Mouse (Mus musculus) kidney, embryonic 14.5 days (tissue): Measurements from ENCODE around the gene Smco4. TPM values are rescaled to one million over a fixed set of nuclear protein-coding genes. Genes with fewer than 3 reads are reported as not detected.

Experiments used
- ATAC-seq: fragments of 200-750 bp; cut with Nextera tagmentation; 2 replicates; pipeline ENCODE4 v1.8.0; 2017; ENCODE audit warnings: moderate number of reproducible peaks, mild to moderate bottlenecking, moderate TSS enrichment, moderate library complexity; ENCODE audit not compliant: low FRiP score, low TSS enrichment
- H3K27ac ChIP-seq: fragments of 300-500 bp; sonication (generic); 2 replicates; pipeline ENCODE4 v1.5.1; 2014; ENCODE audit warnings: low read depth, mild to moderate bottlenecking, low read length, moderate library complexity, mixed read lengths
- H3K27me3 ChIP-seq: fragments of 300-500 bp; sonication (generic); 2 replicates; pipeline ENCODE4 v1.6.1; 2014; ENCODE audit warnings: mild to moderate bottlenecking, low read length; ENCODE audit not compliant: control insufficient read depth, insufficient read depth
- H3K36me3 ChIP-seq: fragments of 300-500 bp; sonication (generic); 2 replicates; pipeline ENCODE4 v1.6.1; 2014; ENCODE audit warnings: low read length, mixed read lengths; ENCODE audit not compliant: control insufficient read depth, insufficient read depth
- H3K4me1 ChIP-seq: fragments of 300-500 bp; sonication (generic); 2 replicates; pipeline ENCODE4 v1.6.1; 2014; ENCODE audit warnings: low read length, mixed read lengths; ENCODE audit not compliant: control insufficient read depth, insufficient read depth
- H3K4me2 ChIP-seq: fragments of 300-500 bp; sonication (generic); replicated peaks from 2 replicates; pipeline ENCODE4 v1.6.1; 2014; ENCODE audit warnings: low read depth, mild to moderate bottlenecking, low read length
- H3K4me3 ChIP-seq: fragments of 300-500 bp; sonication (generic); 2 replicates; pipeline ENCODE4 v1.5.1; 2014; ENCODE audit warnings: mild to moderate bottlenecking, low read length
- H3K9ac ChIP-seq: fragments of 300-500 bp; sonication (generic); 2 replicates; pipeline ENCODE4 v1.6.1; 2014; ENCODE audit warnings: low read depth, mild to moderate bottlenecking, low read length, moderate library complexity
- H3K9me3 ChIP-seq: fragments of 300-500 bp; sonication (generic); 2 replicates; pipeline ENCODE4 v1.6.1; 2016; ENCODE audit warnings: low read length; ENCODE audit not compliant: control insufficient read depth
- WGBS: fragments of 180-500 bp; shearing (Covaris S2); extraction: QIAGEN DNeasy Blood & Tissue Kit; methylation state at CpG from one replicate; pipeline ENCODE4 v1.1.7; 2014; 5-methylcytosine and 5-hydroxymethylcytosine counted together
- polyA plus RNA-seq: library from polyadenylated mRNA; unstranded; fragments of >200 nt; fragmentation: Nextera tagmentation; extraction: Ambion mirVana; gene quantifications from 2 replicates; pipeline ENCODE4 v1.2.1, GENCODE M21; 2014

Gene Smco4
- polyA plus RNA-seq, 1 experiment from 2014 or later, result 7.0 TPM

DNA sequence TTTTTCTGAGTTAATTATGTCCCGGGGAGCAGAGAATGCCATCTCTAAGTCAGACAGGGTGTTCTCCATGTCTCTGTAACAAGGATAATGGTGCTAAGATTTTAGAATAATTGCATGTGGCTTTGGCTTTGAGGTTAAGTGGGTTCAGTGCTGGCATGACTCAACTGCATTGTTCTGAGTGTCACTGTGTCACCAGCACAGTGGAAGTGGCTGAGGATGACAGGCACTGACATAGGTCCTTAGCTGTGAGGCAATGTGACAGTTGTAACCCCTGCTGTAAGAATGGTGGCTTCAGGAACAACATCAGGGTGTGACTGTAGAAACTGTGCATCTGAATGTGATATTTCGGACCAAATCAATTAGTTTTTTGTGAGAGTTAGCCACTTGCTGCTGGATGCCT lies 22.8 kb downstream of the Smco4 start:
- Histone ChIP-seq H3K4me1 (peaks cover 19% of the 10 kb centered on the region; the same call in 1 of the 2 replicates), H3K27ac (no peak overlapping the region), H3K4me3 (no peak overlapping the region), H3K4me2 (no peak overlapping the region), H3K9ac (no peak overlapping the region), H3K36me3 (no peaks in the 10 kb centered on the region), H3K27me3 (no peaks in the 10 kb centered on the region), H3K9me3 (no peaks in the 10 kb centered on the region)
- WGBS, result 59% methylated on average over 2 of the region's 2 CpGs
- no peak for ATAC-seq

DNA sequence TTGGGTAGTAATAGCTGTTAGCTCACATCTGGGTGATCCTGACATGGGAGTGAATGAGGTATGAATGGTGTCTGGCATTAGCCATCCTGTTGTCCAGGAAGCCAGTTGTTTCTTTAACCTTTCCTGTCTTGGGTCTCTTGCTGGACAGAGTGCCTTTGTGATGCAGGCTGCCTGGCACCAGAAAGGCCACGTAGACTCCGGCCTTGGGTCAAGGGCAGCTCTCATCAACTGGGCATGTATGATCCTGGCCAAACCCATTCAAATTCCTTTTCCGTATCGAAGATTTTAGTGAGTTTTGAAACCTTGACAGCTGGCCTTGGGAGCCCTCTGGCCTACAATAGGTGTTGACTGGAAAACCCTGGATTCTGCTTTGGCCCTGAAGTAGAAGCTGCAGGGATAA lies 24.7 kb downstream of the Smco4 start:
- WGBS, result 57% methylated on average over 4 of the region's 4 CpGs
- Histone ChIP-seq H3K36me3 (no peaks in the 10 kb centered on the region), H3K27ac (no peak overlapping the region), H3K4me1 (peaks cover 6% of the 10 kb centered on the region; the same call in 1 of the 2 replicates), H3K4me2 (no peak overlapping the region), H3K27me3 (no peaks in the 10 kb centered on the region), H3K4me3 (no peak overlapping the region), H3K9ac (no peak overlapping the region), H3K9me3 (no peaks in the 10 kb centered on the region)
- ATAC-seq, result no peak

DNA sequence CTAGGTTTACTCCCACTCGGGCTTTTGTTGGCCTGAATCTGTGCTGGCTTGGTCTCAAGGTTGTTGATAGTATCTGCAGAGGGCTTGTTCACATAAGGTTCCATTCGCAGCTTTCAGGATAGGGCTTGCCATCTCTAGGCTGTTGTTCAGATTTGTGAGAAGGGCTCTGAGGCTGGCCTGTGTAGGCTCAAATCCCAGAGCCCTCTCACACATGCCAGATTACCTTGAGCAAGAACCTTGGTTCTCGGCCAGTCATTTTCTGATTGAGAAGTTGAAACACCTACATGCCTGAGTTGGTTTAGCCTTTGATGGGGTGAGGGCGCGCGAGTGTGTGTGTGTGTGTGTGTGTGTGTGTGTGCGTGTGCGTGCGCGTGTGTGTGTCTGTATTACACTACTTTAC lies 29.1 kb downstream of the Smco4 start:
- WGBS, result 88% methylated on average over 10 of the region's 10 CpGs
- H3K9ac ChIP-seq, result no peak overlapping the region
- no peaks in the 10 kb centered on the region for H3K27me3 ChIP-seq
- ATAC-seq, result no peak
- no peaks in the 10 kb centered on the region; the same call in 1 of the 2 replicates for H3K4me1 ChIP-seq
- no peak overlapping the region for H3K4me2 ChIP-seq
- no peaks in the 10 kb centered on the region for H3K9me3 ChIP-seq
- no peak overlapping the region for H3K27ac ChIP-seq
- no peaks in the 10 kb centered on the region for H3K36me3 ChIP-seq
- no peak overlapping the region for H3K4me3 ChIP-seq

DNA sequence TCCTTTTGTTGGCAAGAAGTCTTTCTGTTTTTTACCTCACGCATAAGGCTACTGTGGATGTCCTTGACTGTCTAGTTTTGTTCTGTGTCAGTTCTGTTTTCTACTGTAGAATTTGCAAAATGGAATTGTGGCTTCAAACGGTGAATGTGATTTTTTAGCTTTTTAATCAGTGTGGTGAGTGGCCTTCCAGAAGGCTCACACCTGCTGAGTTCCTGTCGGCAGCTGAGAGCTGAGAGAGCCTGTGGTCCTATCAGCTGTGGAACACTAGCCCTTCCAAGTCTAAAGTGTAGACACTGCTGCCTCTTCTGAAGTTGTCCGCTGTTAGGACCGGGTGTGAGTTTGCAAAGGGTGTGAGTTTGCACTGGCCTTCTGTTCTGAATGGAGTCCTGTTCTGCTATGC lies 29.7 kb downstream of the Smco4 start:
- H3K4me3 ChIP-seq, result no peak overlapping the region
- H3K4me2 ChIP-seq, result no peak overlapping the region
- WGBS, result 79% methylated on average over 5 of the region's 5 CpGs
- no peak overlapping the region for H3K9ac ChIP-seq
- ATAC-seq, result no peak
- H3K27ac ChIP-seq, result no peak overlapping the region
- H3K9me3 ChIP-seq, result no peaks in the 10 kb centered on the region
- H3K36me3 ChIP-seq, result no peaks in the 10 kb centered on the region
- H3K27me3 ChIP-seq, result no peaks in the 10 kb centered on the region
- no peaks in the 10 kb centered on the region; the same call in 1 of the 2 replicates for H3K4me1 ChIP-seq

DNA sequence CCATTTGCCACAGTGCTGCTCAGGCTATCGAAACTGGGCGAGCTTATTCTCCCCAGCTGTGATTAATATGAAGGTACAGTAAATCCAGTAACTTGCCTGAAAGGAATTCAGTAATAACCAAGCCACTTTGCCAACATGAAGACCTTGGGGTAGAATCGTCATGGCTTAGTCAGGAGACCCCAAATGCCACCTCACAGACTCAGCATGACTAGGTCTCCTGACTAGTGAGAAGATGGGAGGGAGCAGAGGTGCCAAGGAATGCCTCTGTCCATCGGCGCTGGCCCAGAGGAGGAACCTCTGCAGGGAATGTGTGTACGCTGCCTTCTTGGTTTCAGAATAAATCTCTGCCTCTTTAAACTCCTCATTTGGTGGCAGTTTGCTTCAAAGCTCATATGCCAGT lies 30.4 kb downstream of the Smco4 start:
- no peaks in the 10 kb centered on the region for H3K27me3 ChIP-seq
- 0 out of 2 replicates have a peak, but pooled peaks cover 4% of the 10 kb centered on the region for H3K4me1 ChIP-seq
- no peak overlapping the region for H3K4me3 ChIP-seq
- H3K9ac ChIP-seq, result no peak overlapping the region
- no peak overlapping the region for H3K27ac ChIP-seq
- H3K36me3 ChIP-seq, result no peaks in the 10 kb centered on the region; the same call in 1 of the 2 replicates
- 89% methylated on average over 6 of the region's 6 CpGs for WGBS
- H3K4me2 ChIP-seq, result no peak overlapping the region
- no peak for ATAC-seq
- H3K9me3 ChIP-seq, result no peaks in the 10 kb centered on the region

DNA sequence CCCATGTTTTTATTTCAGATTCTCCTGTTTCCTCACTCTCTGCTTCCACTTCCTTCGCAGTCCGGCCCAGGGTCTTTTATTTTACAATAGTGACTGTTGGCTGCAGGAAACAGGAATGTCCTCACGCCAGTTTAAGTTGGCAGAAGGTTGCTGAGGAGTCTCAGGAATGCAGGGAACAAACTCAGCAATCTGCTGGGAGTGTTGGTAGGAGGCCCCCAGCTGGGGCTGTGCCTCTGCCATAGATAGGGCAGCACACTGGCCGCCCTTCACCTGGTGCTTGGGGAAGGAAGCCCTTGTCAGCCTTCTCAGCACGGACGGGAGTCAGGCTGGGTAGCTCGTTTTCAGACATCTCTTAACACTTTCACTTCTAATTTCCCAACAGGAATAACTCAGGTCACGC lies 32.0 kb downstream of the Smco4 start:
- Histone ChIP-seq H3K27ac (no peak overlapping the region), H3K27me3 (no peaks in the 10 kb centered on the region), H3K9me3 (no peaks in the 10 kb centered on the region), H3K4me3 (no peak overlapping the region), H3K4me2 (no peak overlapping the region), H3K36me3 (no peaks in the 10 kb centered on the region; the same call in 1 of the 2 replicates), H3K9ac (no peak overlapping the region), H3K4me1 (peaks cover 13% of the 10 kb centered on the region)
- ATAC-seq, result no peak
- WGBS, result 69% methylated on average over 8 of the region's 8 CpGs

- Histone ChIP-seq H3K9ac (no peak overlapping the region), H3K9me3 (no peaks in the 10 kb centered on the region), H3K4me1 (peaks cover 25% of the 10 kb centered on the region), H3K4me3 (no peak overlapping the region), H3K27ac (no peak overlapping the region), H3K36me3 (no peaks in the 10 kb centered on the region; the same call in 1 of the 2 replicates), H3K27me3 (no peaks in the 10 kb centered on the region), H3K4me2 (no peak overlapping the region)
- ATAC-seq, result no peak
- 77% methylated on average over 7 of the region's 7 CpGs for WGBS
These were observed 33.3 kb downstream of the Smco4 start for GRCm38 (mm10) chr9:15526539-15526938.

- Histone ChIP-seq H3K27me3 (no peaks in the 10 kb centered on the region), H3K9me3 (no peaks in the 10 kb centered on the region), H3K4me1 (peaks cover 26% of the 10 kb centered on the region), H3K9ac (no peak overlapping the region), H3K4me3 (no peak overlapping the region), H3K4me2 (no peak overlapping the region), H3K27ac (no peak overlapping the region), H3K36me3 (no peaks in the 10 kb centered on the region; the same call in 1 of the 2 replicates)
- WGBS, result 71% methylated on average over 6 of the region's 6 CpGs
- no peak for ATAC-seq
These were observed 34.6 kb downstream of the Smco4 start for GRCm38 (mm10) chr9:15527846-15528245.

GRCm38 (mm10) chr9:15528368-15528767 lies 35.1 kb downstream of the Smco4 start:
- H3K27ac ChIP-seq, result no peak overlapping the region
- no peak for ATAC-seq

More at GRCm38 (mm10) chr9:15528368-15528767, 35.1 kb downstream of the Smco4 start:
- Histone ChIP-seq H3K4me2 (no peak overlapping the region), H3K9ac (no peak overlapping the region), H3K4me3 (no peak overlapping the region), H3K36me3 (no peaks in the 10 kb centered on the region; the same call in 1 of the 2 replicates), H3K9me3 (no peaks in the 10 kb centered on the region), H3K27me3 (no peaks in the 10 kb centered on the region), H3K4me1 (peaks cover 26% of the 10 kb centered on the region)
- 76% methylated on average over 7 of the region's 7 CpGs for WGBS
